Mouse (Mus musculus): ENCODE results near the gene Pold4.
A peak's percentile ranks its signal among the peaks of the same experiment; 100 is the strongest.
"Not testable (repeated sequence)": the region's sequence is repeated elsewhere in the genome, so short reads cannot be mapped to it uniquely, and the experiment has no call there.

Pold4 gene

GRCm38 (mm10) chr19:4227894-4228678 is 3.6 kb upstream of the Pold4 start:
- peak; percentile 44 to 64 for DNase-seq (ENCODE audit: low spot score in 2 of 2)

GRCm38 (mm10) chr19:4228891-4229290 is 2.8 kb upstream of the Pold4 start:
- DNase-seq (ENCODE audit: low spot score in 2 of 2), result no peak

DNA sequence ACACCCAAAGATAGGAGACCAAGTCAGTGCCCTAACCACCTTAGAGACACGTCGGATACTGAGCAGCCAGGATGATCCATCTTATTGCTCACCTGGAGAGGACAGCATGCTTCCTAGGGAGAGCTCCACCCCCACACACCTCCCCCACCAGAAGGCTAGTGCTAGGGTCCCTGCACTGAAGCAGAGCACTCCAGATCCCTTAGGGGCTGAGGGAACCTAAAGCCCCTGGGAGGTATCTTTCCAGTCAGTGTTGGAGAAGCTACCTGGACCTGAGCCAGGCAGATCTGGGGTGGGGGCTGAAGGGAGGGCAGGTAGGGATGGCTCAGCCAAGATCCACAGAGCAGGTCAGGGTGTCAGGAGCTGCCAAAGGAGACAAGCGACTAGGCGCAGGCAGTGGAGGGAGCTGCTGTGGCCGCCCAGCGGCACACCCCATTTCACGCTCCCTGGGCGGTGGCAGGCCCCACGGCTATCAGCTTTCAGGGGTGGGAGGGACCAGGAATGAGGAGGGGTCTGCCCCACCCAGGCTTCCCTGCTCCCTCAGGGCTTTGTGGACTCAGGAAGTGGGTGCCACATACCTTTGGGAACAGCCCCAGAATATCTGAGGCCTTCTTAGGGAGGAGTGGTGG is 2.1 kb upstream of the Pold4 start:
- DNase-seq (ENCODE audit: low spot score in 2 of 2), result no peak

DNA sequence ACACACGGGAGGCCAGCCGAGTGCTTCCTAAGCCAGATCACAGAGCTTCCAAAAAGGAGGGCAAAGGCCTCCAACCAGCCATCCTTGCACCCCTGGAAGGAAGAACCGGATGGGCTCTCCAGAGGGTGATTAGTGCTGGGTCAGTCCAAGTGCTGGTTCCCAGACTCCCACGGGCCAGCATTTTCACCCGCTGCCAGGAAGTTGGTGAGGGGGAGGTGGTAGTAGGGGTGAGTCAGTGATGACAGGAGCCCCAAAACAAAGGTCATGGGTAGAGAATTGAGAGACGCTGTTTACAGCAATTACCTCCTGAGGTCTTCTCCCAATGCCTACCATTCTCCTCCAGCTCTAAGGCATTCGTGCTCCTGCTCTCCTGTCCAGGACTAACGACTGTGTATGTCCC is 1.3 kb upstream of the Pold4 start:
- DNase-seq (ENCODE audit: low spot score in 2 of 2), result no peak

DNA sequence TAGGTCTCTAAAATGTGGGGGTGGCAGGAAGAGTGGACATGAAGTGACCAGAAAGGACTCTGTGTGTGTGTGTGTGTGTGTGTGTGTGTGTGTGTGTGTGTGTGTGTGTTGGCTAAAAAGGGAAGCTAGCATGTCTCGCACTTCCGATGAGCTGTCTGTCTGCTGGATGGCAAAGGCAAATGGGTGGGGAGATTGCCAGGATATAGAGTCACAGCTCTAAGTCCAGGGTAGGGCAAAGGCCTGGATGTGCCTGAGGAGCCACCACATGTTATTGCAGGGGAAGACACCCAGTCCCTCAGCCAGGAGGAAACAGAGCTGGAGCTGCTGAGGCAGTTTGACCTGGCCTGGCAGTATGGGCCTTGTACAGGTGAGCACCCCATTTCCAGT is 480 bp downstream of the Pold4 start:
- peak in 1 of 2 experiments; percentile 28 for DNase-seq (ENCODE audit: low spot score in 2 of 2)

GRCm38 (mm10) chr19:4232651-4233050 is 952 bp downstream of the Pold4 start:
- no peak for DNase-seq (ENCODE audit: low spot score in 2 of 2)

- no peak for DNase-seq (ENCODE audit: low spot score in 2 of 2)
These were observed 2.8 kb downstream of the Pold4 start for GRCm38 (mm10) chr19:4234548-4234947.

DNA sequence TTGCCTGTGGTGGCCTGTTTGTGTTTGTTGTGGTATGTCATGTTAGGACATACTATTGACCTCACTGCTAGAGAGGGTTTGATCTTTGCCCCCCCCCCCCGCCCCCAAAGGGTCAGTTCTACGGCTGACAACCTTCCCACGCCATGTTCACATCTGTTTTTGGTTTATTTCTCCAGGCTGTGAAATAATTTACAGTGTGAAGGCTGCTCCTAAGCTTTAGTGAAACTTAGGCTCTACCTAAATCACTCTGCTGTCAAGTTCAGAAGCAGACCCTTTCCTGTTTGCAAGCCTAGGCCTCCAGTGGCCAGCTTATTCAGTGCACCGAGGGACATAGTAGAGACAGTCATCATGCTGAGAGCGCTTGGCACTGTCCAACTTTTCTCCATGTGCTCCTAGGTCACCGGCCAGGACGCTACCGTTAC is 8.6 kb downstream of the Pold4 start:
- no peak for DNase-seq (ENCODE audit: low spot score in 2 of 2)

DNA sequence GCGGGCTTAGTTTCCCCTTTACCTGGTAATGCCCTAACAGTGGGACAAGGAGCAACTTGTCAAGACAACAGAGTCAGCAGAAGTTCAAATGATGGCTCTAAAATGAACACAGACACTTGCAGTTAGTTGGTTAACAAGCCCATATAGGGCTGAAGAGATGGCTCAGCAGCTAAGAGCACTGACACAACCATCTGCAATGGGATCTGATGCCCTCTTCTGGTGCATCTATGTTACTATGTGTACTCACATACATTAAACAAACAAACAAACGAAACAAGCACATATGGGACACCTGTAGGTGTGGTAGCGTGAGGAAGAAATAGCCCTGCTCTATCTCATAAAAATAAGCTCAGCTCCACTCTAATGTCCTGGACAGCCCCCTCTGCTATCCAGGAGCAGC is 10.7 kb downstream of the Pold4 start:
- no peak for DNase-seq (ENCODE audit: low spot score in 2 of 2)

DNA sequence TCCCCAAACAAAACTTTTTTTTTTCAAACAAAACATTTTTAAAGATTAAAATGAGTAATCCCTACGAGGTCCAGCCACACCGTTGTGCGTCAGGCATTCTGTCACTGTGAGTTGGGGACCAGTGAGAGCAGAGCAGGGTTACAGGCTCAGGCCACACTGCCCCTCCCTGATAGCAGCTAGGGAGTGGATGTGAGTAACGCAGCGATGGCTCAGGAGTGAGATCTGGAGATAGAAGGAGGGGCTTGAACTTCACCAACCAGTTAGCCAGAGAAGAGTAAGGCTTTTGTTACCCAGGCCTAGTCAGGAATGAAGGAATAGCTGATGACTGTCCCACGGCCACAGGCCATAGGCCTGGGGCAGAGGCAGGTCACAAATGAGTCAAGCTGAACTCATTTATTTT is 13.1 kb downstream of the Pold4 start:
- no peak for DNase-seq (ENCODE audit: low spot score in 2 of 2)

DNA sequence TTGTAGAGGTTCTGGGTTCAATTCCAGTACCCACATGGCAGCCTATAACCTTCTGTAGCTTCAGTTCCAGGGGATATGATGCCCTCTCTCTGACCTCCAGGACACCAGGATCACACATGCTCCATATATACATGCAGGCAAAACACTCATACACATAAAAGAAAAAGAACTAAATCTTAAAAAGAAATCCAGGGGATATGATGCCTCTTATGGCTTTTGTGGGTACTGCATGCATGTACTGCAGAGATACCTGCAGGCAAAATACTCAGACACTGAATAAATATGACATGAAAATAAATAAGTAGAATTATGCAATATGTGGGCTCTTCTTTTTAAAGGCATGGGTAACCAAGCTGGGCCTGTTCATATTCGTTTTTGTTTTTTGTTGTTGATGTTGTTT is 15.3 kb downstream of the Pold4 start:
- no peak for DNase-seq (ENCODE audit: low spot score in 2 of 2)

- not testable (repeated sequence) for DNase-seq (ENCODE audit: low spot score in 2 of 2)
These were observed 17.0 kb downstream of the Pold4 start for GRCm38 (mm10) chr19:4248683-4249082.

DNA sequence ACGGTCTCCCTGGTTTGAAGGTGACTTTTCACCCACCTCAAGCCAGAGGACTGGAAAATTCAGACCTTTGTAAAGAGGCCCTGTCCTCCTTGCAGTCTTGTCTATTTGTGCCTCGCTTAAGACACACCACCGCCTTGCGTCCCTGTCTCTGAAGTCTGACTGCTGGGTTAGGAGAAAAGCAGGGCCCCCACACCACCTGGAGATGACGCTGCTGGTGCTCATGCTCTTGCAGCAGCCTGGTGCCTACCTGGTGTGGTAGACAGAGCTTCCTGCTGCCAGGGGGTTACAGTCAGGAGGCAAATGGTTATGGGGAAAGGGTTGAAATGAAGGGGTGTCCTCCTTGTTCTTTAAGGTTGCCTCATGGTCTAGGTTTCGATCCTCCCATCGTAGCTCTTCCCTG is 22.5 kb downstream of the Pold4 start:
- DNase-seq (ENCODE audit: low spot score in 2 of 2), result no peak

- DNase-seq (ENCODE audit: low spot score in 2 of 2), result no peak
These were observed 24.0 kb downstream of the Pold4 start for GRCm38 (mm10) chr19:4255583-4256162.

- peak; percentile 90 to 96 for DNase-seq (ENCODE audit: low spot score in 2 of 2)
These were observed 25.7 kb downstream of the Pold4 start for GRCm38 (mm10) chr19:4257216-4257896.

DNA sequence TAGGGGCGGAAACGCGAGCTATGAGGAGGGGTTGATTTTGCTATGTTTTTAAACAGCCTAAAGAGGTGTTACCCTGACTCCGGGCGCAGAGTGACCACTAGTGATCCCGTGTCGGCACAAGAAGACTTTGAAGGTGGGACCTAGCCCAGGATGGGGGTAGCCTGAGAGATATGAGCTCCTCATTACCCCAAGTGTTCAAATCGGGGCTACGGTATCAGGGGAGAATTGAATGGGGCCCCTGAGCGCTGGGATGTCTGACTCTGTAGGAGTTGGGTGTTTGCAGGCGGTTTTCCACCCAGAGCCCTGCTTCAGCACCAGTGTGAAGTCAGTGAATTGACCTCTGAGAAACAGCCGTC is 26.2 kb downstream of the Pold4 start:
- no peak for DNase-seq (ENCODE audit: low spot score in 2 of 2)

- DNase-seq (ENCODE audit: low spot score in 2 of 2), result no peak
These were observed 29.5 kb downstream of the Pold4 start for GRCm38 (mm10) chr19:4261038-4261698.

GRCm38 (mm10) chr19:4262756-4263155 is 31.1 kb downstream of the Pold4 start:
- no peak for DNase-seq (ENCODE audit: low spot score in 2 of 2)

DNA sequence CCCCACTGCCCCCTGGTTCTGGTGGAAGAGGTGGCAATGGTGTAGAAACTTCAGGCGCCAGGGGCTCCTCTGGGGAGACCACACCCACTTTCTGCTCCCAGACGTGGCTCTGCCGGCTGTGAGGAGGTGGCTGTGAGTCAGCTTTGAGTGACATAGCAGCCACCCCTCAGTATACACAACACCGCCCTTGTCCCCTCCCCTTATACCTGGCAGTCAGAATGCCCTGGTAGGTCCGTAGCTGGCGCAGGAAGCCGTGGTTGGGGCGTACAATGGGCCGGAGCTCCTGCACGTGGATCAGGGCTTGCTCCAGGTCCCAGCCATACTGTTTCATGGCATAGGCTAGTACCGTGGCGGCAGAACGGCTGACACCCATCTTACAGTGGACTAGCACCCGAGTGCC is 32.0 kb downstream of the Pold4 start:
- DNase-seq (ENCODE audit: low spot score in 2 of 2), result no peak

DNA sequence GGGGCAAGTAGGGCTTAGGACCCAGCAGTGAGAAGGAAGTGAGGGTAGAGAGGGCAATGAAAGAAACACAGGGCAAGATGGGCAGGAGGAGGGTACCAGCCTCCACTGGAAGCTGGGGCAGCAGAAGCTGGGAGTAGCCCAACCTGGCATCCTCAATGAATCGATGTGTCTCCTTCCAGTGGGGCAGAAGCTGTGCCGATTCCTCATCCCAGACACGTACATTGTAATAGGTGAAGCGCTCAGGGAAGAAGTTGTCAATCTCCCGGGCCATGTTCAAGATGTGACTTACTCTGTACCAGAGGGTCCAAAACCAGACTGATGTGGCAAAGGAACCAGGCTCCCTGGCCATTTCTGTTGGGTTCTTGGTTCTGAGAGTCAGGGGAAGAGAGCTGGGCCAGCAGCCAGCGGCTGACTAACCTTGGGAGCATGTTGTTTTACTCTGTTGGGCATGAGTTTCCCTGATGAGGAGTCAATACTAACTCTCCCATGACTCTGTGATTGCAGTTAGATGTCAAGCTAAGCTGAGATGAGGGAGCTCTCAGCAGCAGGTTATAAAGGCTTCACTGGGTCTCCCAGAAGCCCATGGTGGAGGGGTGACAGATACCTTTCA is 32.6 kb downstream of the Pold4 start:
- DNase-seq (ENCODE audit: low spot score in 2 of 2), result no peak

DNA sequence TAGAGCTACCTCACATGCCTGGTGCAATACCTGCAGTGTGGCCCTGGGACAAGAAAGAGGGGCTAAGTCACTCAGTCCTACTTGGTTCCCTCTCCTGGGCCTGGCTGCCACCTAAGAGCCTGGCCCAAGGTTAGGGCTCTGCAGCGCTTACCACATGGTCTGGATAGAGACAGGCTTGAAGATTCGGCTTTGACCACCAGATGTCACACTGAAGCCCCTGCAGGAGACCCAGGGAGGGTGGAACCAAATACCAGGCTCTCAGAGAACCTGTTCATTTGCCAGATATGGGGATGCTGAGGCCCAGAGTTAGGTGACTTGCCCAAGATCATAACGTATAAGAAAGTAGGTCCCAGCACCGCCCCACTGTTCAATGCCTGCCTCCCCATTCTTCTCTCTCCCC is 34.3 kb downstream of the Pold4 start:
- no peak for DNase-seq (ENCODE audit: low spot score in 2 of 2)
